Mouse (Mus musculus) erythroblast, embryonic 14.5 days (primary cell): Measurements from ENCODE around the gene Kif26b. TPM values are rescaled to one million over a fixed set of nuclear protein-coding genes. Genes with fewer than 3 reads are reported as not detected.

Experiments used
- H3K27me3 ChIP-seq: 2 replicates; pipeline ENCODE4 v1.6.1; 2012; ENCODE audit warnings: inconsistent platforms; ENCODE audit not compliant: control insufficient read depth
- H3K36me3 ChIP-seq: 2 replicates; pipeline ENCODE4 v1.6.1; 2012; ENCODE audit warnings: mild to moderate bottlenecking, inconsistent platforms; ENCODE audit not compliant: control insufficient read depth
- H3K4me1 ChIP-seq: 2 replicates; pipeline ENCODE4 v1.6.1; 2012; ENCODE audit warnings: inconsistent platforms; ENCODE audit not compliant: control insufficient read depth
- H3K4me3 ChIP-seq: replicated peaks from 2 replicates; pipeline ENCODE3; 2012; ENCODE audit warnings: moderate library complexity, mild to moderate bottlenecking, inconsistent platforms
- H3K9me3 ChIP-seq: 2 replicates; pipeline ENCODE4 v1.6.1; 2012; ENCODE audit warnings: low read length, inconsistent platforms, mixed read lengths; ENCODE audit not compliant: control insufficient read depth
- GATA1 ChIP-seq: IDR thresholded peaks from 2 replicates; pipeline ENCODE4 v1.6.1; 2012; ENCODE audit warnings: low read length, inconsistent platforms, mixed read lengths
- TAL1 ChIP-seq: IDR thresholded peaks from 3 replicates; pipeline ENCODE4 v1.6.1; 2012; ENCODE audit warnings: low read length, inconsistent platforms, mixed read lengths
- polyA plus RNA-seq: library from polyadenylated mRNA; stranded (reverse); fragments of >175 nt; gene quantifications from 2 replicates; pipeline ENCODE4 v1.2.3, GENCODE M21; 2012

Gene Kif26b
- polyA plus RNA-seq, 1 experiment, result not detected

DNA sequence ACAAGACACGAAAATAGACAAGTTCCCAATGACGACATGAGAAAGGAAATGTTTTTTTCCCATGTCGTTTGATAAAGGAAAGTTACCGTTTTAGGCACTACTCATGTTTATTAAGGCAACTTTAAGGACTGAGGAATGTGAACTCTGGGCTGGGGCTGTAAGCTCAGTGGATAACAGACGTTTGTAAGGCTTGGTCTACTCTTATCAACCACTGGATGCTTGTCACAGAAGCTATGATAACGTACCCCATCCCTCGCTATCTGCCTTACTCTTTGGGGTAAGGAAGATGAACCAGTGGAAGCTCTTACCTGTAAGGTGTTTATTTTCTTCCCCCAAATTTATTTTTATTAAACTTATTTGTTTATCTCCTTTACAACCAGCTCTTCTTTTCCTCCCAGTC, 108.4 kb downstream of the Kif26b start:
- TF ChIP-seq TAL1 (no peak), GATA1 (no peak)
- no peaks in the 10 kb centered on the region for H3K27me3 ChIP-seq

DNA sequence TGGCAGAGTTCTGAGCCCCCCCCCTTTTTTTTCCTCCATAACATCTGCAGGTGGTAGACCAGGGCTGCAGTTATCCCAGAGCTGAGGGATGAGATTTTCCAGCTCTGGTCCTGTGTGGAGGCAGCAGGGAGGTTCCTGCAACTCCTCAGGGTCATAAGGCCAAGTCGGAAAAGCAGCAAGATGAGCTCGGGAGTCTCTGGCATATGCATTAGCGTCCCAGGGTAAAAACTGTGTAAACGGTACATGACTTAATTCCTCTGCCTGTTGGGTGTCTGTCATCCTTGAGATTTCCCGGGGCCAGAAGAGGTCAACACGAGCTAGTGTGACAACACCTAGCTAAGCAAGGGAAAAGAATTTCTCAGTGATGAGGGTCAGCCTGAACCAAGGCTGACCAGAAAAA, 111.0 kb downstream of the Kif26b start:
- Histone ChIP-seq H3K27me3 (no peaks in the 10 kb centered on the region), H3K9me3 (no peaks in the 10 kb centered on the region), H3K4me1 (peaks cover 29% of the 10 kb centered on the region), H3K4me3 (no peak overlapping the region), H3K36me3 (no peaks in the 10 kb centered on the region)
- TF ChIP-seq GATA1 (no peak), TAL1 (no peak)

More for the DNA sequence above, 108.4 kb downstream of the Kif26b start:
- H3K4me3 ChIP-seq, result no peak overlapping the region
- peaks cover 27% of the 10 kb centered on the region for H3K4me1 ChIP-seq
- H3K9me3 ChIP-seq, result no peaks in the 10 kb centered on the region
- H3K36me3 ChIP-seq, result no peaks in the 10 kb centered on the region

DNA sequence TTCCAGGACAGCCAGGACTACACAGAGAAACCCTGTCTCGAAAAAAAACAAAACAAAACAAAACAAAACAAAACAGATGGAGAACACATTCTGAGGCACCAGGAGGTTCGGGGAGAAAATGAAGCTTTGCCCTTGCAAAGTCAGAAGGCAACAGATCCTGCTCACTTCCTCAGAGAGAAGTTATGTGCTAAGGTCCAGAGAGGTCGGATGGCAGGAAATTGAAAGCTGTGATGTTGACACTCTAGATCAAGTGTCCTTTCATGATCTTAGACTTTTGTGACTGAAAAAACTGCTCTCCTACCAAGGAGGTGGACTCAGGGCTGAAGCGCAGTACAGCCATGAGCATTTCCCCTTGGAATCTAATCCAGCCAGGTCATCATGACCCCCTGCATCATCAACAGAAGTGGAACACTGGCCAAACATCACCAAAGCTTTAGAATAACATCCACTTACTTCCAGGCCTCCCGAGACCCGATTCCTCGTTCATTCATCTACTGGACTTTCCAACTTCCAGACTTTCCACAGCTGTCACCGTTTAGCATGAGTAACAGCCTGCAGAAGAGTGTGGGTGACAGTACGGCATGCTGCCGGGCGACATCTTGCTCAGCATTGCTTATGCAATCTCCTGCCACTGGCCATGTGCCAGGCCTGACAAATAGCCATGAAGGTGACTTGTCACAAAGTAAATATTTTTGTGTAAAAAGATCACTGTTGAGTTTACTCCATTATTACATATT, 112.0 kb downstream of the Kif26b start:
- Histone ChIP-seq H3K9me3 (no peaks in the 10 kb centered on the region), H3K4me3 (no peak overlapping the region), H3K27me3 (no peaks in the 10 kb centered on the region), H3K4me1 (peaks cover 32% of the 10 kb centered on the region), H3K36me3 (no peaks in the 10 kb centered on the region)
- no peak for TF ChIP-seq TAL1
- TF ChIP-seq GATA1, result no peak

DNA sequence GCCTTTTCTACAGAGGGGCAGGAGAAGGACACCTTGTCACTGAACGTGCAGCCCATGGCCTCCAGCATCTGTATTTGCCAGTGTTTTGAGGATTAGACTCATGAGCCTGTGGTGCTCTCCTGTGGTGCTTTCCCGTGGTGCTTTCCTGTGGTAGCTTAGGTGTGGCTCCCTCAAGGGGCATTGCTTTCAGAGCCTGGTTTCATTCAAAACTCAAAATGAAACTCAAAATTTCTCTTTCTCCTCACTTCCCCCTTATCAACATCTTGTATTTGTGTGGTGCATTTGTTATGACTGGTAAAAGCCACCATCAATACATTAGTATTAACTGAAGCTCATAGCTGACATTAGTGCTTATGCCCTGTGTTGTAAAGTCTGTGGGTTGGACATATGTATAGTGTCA, 112.9 kb downstream of the Kif26b start:
- peaks cover 28% of the 10 kb centered on the region for H3K4me1 ChIP-seq
- H3K27me3 ChIP-seq, result no peaks in the 10 kb centered on the region
- TF ChIP-seq TAL1 (no peak), GATA1 (no peak)
- no peaks in the 10 kb centered on the region for H3K9me3 ChIP-seq
- no peak overlapping the region for H3K4me3 ChIP-seq
- no peaks in the 10 kb centered on the region for H3K36me3 ChIP-seq

DNA sequence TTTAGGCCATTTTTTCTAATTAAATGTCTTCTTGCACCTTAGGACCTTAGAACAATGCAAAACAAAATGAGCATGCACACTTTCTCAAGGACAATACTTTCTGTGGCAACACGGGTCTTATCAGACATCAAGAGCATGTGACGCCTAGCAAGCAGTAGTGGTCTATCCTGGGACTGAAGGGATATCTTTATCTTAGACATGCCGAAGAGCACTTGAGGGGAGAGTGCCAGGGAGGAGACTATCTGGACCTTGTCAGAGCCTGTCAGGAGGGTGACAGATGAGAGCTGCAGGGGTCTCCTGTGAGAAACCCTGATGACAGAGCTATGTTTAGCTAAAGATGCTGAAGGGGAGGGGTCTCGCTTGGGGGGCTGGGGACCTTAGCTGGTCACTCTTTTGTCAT, 116.0 kb downstream of the Kif26b start:
- Histone ChIP-seq H3K4me3 (no peak overlapping the region), H3K36me3 (no peaks in the 10 kb centered on the region), H3K4me1 (peaks cover 19% of the 10 kb centered on the region), H3K27me3 (no peaks in the 10 kb centered on the region), H3K9me3 (no peaks in the 10 kb centered on the region)
- TF ChIP-seq TAL1 (no peak), GATA1 (no peak)

DNA sequence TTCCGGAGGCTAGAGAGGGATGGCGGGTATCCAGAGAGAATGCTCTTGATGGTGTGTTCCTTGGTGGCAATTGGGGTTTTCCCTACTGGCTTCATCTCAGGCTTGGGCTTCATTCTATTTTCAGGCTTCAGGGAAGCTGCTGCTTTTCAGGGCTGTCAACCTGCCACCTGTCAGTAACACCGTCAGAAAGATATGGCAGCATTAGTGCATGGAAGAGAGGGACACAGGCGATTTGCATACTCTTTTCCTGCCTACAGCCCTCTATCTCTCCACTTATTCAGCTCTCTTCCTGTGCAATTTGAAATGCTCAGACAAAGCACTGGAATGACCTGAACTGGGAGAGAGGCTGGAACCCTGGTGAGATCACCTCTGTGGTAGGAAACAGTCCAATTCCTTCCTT, 117.7 kb downstream of the Kif26b start:
- no peak overlapping the region for H3K4me3 ChIP-seq
- no peaks in the 10 kb centered on the region for H3K27me3 ChIP-seq
- TF ChIP-seq GATA1, result no peak
- no peak for TF ChIP-seq TAL1
- H3K36me3 ChIP-seq, result no peaks in the 10 kb centered on the region
- peaks cover 19% of the 10 kb centered on the region for H3K4me1 ChIP-seq
- no peaks in the 10 kb centered on the region for H3K9me3 ChIP-seq

DNA sequence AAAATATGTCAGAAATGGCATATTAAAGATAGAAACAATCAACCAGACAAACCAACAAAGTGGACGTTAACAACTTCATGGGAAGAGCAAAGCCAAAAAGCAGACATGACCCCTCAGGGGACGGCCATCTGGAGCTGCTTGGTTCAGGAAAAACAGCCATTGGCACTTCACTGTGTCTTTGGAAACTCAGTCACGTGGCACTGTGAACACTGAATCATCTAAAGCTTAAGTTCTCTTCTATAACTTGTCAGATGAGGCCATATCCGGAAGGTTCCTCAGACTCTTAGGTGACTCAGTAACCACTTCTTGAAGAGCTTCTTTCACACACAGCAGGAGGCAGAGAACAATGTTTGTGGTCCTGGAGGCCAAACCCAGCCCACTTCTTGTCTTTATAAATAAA, 126.6 kb downstream of the Kif26b start:
- TF ChIP-seq TAL1 (no peak), GATA1 (no peak)
- no peak overlapping the region for H3K4me3 ChIP-seq
- H3K36me3 ChIP-seq, result no peaks in the 10 kb centered on the region
- H3K27me3 ChIP-seq, result no peaks in the 10 kb centered on the region
- no peaks in the 10 kb centered on the region for H3K9me3 ChIP-seq
- H3K4me1 ChIP-seq, result no peaks in the 10 kb centered on the region

DNA sequence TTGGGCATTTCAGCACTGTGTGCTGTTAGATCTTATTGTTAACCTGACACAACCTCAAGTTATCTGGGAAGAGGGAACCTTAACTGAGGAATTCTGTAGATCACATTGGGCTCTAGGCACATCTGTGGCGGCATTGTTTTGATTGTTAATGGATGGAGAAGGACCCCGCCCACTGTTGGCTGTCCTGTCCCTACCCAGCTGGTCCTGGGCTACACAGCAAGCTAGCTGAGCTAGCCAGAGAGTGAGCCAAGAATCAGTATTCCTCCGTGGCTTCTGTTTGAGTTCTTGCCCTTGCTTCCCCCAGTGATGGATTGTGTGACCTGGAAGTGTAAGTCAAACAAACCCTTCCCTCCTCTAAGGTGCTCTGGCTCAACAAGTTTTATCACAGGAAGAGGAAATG, 132.1 kb downstream of the Kif26b start:
- TF ChIP-seq TAL1 (no peak), GATA1 (no peak)
- no peaks in the 10 kb centered on the region for H3K9me3 ChIP-seq
- H3K4me3 ChIP-seq, result no peak overlapping the region
- H3K4me1 ChIP-seq, result no peaks in the 10 kb centered on the region
- H3K36me3 ChIP-seq, result no peaks in the 10 kb centered on the region
- H3K27me3 ChIP-seq, result no peaks in the 10 kb centered on the region

DNA sequence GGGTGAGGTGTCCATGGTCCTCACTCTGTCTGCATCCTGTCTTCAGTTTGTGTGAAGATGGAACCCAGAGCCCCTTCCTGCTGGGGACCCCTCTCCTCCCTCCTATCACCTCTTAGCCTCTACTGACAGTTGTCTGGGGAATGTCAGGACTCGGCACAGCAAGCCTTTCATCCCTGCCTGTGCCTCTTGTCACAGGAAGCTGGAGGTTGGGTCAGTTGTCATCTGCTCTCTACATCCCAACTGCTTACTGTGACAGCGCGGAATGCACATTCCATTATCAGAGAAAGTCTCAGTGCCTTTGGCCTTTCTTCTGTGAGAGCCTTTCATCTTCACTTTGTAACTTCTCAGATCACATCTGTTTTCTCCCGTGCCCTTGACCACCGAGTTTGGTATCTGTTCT, 132.6 kb downstream of the Kif26b start:
- Histone ChIP-seq H3K4me3 (no peak overlapping the region), H3K27me3 (no peaks in the 10 kb centered on the region), H3K36me3 (no peaks in the 10 kb centered on the region), H3K4me1 (no peaks in the 10 kb centered on the region), H3K9me3 (no peaks in the 10 kb centered on the region)
- TF ChIP-seq TAL1 (no peak), GATA1 (no peak)

DNA sequence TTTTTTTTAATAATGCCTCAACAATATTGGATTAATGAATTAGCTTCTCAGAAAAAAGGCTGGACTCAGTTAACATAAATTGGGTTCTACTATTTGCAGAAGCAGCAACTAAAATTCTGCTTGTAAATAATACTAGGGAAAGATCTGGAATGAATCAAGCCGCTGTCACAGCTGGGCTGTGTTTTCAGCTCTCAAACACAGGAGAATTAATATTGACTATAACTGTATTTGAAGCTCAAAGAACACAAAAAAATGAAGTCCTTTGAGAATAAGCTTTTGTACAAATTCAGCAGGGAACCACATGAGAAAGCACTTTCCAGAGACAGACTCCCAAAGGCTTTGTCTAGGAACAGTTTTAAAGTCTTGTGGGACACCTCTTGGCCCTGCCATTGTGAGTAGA, 134.6 kb downstream of the Kif26b start:
- H3K4me1 ChIP-seq, result no peaks in the 10 kb centered on the region
- no peaks in the 10 kb centered on the region for H3K9me3 ChIP-seq
- H3K4me3 ChIP-seq, result no peak overlapping the region
- no peaks in the 10 kb centered on the region for H3K36me3 ChIP-seq
- TF ChIP-seq TAL1 (no peak), GATA1 (no peak)
- no peaks in the 10 kb centered on the region for H3K27me3 ChIP-seq
